Mouse (Mus musculus) liver, postnatal 0 days (tissue): Measurements from ENCODE around the gene Nt5dc3. TPM values are rescaled to one million over a fixed set of nuclear protein-coding genes. Genes with fewer than 3 reads are reported as not detected.

Experiments
- ATAC-seq: fragments of 200-750 bp; cut with Nextera tagmentation; 2 replicates; pipeline ENCODE4 v1.8.0; 2017; ENCODE audit warnings: mild to moderate bottlenecking, moderate library complexity
- DNase-seq: peaks from one replicate; pipeline ENCODE4 v3.0.0-alpha.2; 2016
- H3K27ac ChIP-seq: fragments of 300-500 bp; sonication (generic); 2 replicates; pipeline ENCODE4 v1.5.1; 2014; ENCODE audit warnings: antibody characterized with exemption, moderate library complexity, mild to moderate bottlenecking, low read depth
- H3K27me3 ChIP-seq: fragments of 300-500 bp; sonication (generic); 2 replicates; pipeline ENCODE4 v1.6.1; 2014; ENCODE audit warnings: low read length, control low read depth, mixed read lengths; ENCODE audit not compliant: insufficient read depth
- H3K36me3 ChIP-seq: fragments of 300-500 bp; sonication (generic); replicated peaks from 2 replicates; pipeline ENCODE4 v1.6.1; 2014; ENCODE audit warnings: mild to moderate bottlenecking, control low read depth, low read length, moderate library complexity, mixed read lengths; ENCODE audit not compliant: insufficient read depth
- H3K4me1 ChIP-seq: fragments of 300-500 bp; sonication (generic); 2 replicates; pipeline ENCODE4 v1.6.1; 2014; ENCODE audit warnings: antibody characterized with exemption, mild to moderate bottlenecking, control low read depth; ENCODE audit not compliant: insufficient read depth
- H3K4me2 ChIP-seq: fragments of 300-500 bp; sonication (generic); 2 replicates; pipeline ENCODE4 v1.6.1; 2014; ENCODE audit warnings: low read depth, mild to moderate bottlenecking, low read length, moderate library complexity, mixed read lengths
- H3K4me3 ChIP-seq: fragments of 300-500 bp; sonication (generic); 2 replicates; pipeline ENCODE4 v1.5.1; 2014; ENCODE audit warnings: low read depth, low read length
- H3K9ac ChIP-seq: fragments of 300-500 bp; sonication (generic); replicated peaks from 2 replicates; pipeline ENCODE4 v1.6.1; 2014; ENCODE audit warnings: mild to moderate bottlenecking, moderate library complexity
- H3K9me3 ChIP-seq: fragments of 300-500 bp; sonication (generic); 2 replicates; pipeline ENCODE4 v1.6.1; 2016; ENCODE audit warnings: mild to moderate bottlenecking, control low read depth, low read length, mixed read lengths
- CTCF ChIP-seq: sonication (generic); IDR thresholded peaks from 2 replicates; pipeline ENCODE4 v1.5.1; 2016; ENCODE audit warnings: antibody characterized with exemption, low read depth
- EP300 ChIP-seq: IDR thresholded peaks from 2 replicates; pipeline ENCODE4 v1.6.1; 2016; ENCODE audit warnings: antibody characterized with exemption, low read depth, mild to moderate bottlenecking
- WGBS: fragments of 180-500 bp; shearing (Covaris S2); extraction: QIAGEN DNeasy Blood & Tissue Kit; methylation state at CpG from one replicate; pipeline ENCODE4 v1.1.7; 2014; ENCODE audit not compliant: insufficient replicate concordance; 5-methylcytosine and 5-hydroxymethylcytosine counted together
- polyA plus RNA-seq: library from polyadenylated mRNA; unstranded; fragments of >200 nt; fragmentation: Nextera tagmentation; extraction: Ambion mirVana; gene quantifications from 2 replicates; pipeline ENCODE4 v1.2.1, GENCODE M21; 2015

Nt5dc3 gene
- polyA plus RNA-seq, 1 experiment from 2014 or later: 0.51 TPM

DNA sequence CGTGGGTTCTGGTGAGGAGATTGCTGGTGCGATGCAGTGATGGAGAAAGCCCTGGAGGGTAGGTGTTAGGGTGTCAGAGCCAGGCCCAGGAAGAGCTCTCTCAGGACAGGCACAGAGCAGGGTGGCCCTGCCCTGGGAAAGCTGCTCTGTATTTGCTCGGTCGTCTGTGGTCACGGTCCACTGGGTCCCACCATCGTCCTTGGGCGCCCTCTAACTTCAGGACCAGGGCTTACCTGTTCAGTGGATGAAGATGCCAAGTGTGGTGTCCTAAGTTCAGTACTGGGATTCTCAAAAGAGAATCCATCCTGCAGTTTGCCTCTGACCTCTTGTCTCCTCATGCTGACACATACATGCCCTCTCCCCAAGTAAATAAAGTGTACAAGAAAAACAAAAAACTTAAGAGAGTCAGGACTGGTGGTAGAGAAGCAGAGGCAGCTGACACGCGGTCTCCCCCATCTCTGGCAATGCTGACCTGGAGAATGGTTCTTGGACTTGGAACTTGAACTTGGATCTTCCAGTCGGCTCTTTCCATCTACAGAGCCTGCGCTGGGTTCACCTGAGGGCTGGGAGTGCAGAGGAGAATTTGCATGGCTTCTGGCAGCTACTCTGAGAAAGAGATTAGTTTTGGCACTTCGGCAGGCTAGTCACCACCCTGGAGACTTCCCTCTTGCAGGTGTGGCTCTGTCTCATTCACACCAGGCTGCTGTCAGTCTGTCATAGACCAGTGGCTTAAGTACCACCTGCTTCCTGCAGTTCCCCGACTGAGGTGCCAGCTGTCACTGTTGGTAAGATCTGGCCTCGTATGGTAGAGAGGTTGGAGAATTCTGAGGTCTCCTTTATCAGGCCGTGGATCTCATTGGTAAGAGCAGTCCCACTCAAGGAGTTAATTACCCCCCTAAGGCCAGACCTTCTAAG is 49.7 kb downstream of the Nt5dc3 start:
- Histone ChIP-seq H3K4me2 (no peak overlapping the region), H3K9ac (no peak overlapping the region), H3K27ac (no peak overlapping the region), H3K27me3 (no peaks in the 10 kb centered on the region), H3K4me1 (0 out of 2 replicates have a peak, but pooled peaks cover 3% of the 10 kb centered on the region), H3K4me3 (no peak overlapping the region), H3K36me3 (peaks cover 30% of the 10 kb centered on the region), H3K9me3 (no peaks in the 10 kb centered on the region)
- ATAC-seq (peak; percentile 48; the same call in 1 of the 2 replicates), DNase-seq (peak; percentile 30)
- WGBS: 71% methylated on average over 15 of the region's 15 CpGs
- no peak for TF ChIP-seq EP300
- peak; percentile 38 for TF ChIP-seq CTCF

GRCm38 (mm10) chr10:86829515-86829914 is 50.7 kb downstream of the Nt5dc3 start:
- ATAC-seq (no peak), DNase-seq (no peak)
- Histone ChIP-seq H3K9me3 (no peaks in the 10 kb centered on the region), H3K27me3 (no peaks in the 10 kb centered on the region), H3K4me3 (no peak overlapping the region), H3K36me3 (peaks cover 26% of the 10 kb centered on the region), H3K9ac (no peak overlapping the region), H3K4me2 (no peak overlapping the region), H3K27ac (no peak overlapping the region), H3K4me1 (0 out of 2 replicates have a peak, but pooled peaks cover 3% of the 10 kb centered on the region)
- 84% methylated on average over 2 of the region's 2 CpGs for WGBS
- TF ChIP-seq EP300: no peak
- peak; percentile 47 for TF ChIP-seq CTCF

- no peak overlapping the region for H3K9ac ChIP-seq
- peaks cover 9% of the 10 kb centered on the region for H3K27me3 ChIP-seq
- WGBS: 73% methylated on average over 4 of the region's 4 CpGs
- H3K4me3 ChIP-seq: no peak overlapping the region
- no peaks in the 10 kb centered on the region for H3K4me1 ChIP-seq
- ATAC-seq (no peak), DNase-seq (no peak)
- H3K9me3 ChIP-seq: no peaks in the 10 kb centered on the region
- H3K4me2 ChIP-seq: no peak overlapping the region
- H3K27ac ChIP-seq: no peak overlapping the region
- TF ChIP-seq CTCF (no peak), EP300 (no peak)
- peaks cover 15% of the 10 kb centered on the region; the same call in 1 of the 2 replicates for H3K36me3 ChIP-seq
These were observed 58.0 kb downstream of the Nt5dc3 start for GRCm38 (mm10) chr10:86836784-86837183.

GRCm38 (mm10) chr10:86838827-86839226 is 60.0 kb downstream of the Nt5dc3 start:
- no peak overlapping the region for H3K27ac ChIP-seq
- ATAC-seq: no peak
- H3K4me1 ChIP-seq: no peaks in the 10 kb centered on the region
- TF ChIP-seq CTCF (no peak), EP300 (no peak)
- H3K9ac ChIP-seq: no peak overlapping the region
- 85% methylated on average over 6 of the region's 6 CpGs for WGBS
- H3K4me3 ChIP-seq: no peak overlapping the region
- no peaks in the 10 kb centered on the region for H3K9me3 ChIP-seq
- H3K4me2 ChIP-seq: no peak overlapping the region
- DNase-seq: no peak
- H3K36me3 ChIP-seq: peaks cover 11% of the 10 kb centered on the region; the same call in 1 of the 2 replicates
- H3K27me3 ChIP-seq: peaks cover 14% of the 10 kb centered on the region

GRCm38 (mm10) chr10:86842659-86843058 is 63.9 kb downstream of the Nt5dc3 start:
- Histone ChIP-seq H3K36me3 (peaks cover 2% of the 10 kb centered on the region; the same call in 1 of the 2 replicates), H3K27me3 (peaks cover 11% of the 10 kb centered on the region), H3K4me2 (no peak overlapping the region), H3K4me1 (peaks cover 5% of the 10 kb centered on the region), H3K4me3 (no peak overlapping the region), H3K9ac (no peak overlapping the region), H3K9me3 (no peaks in the 10 kb centered on the region), H3K27ac (no peak overlapping the region)
- TF ChIP-seq CTCF (no peak), EP300 (no peak)
- DNase-seq: no peak
- no peak for ATAC-seq
- WGBS: 79% methylated on average over 5 of the region's 5 CpGs

GRCm38 (mm10) chr10:86846926-86847467 is 68.2 kb downstream of the Nt5dc3 start:
- 60% methylated on average over 9 of the region's 9 CpGs for WGBS
- Histone ChIP-seq H3K4me3 (no peak overlapping the region), H3K4me2 (no peak overlapping the region), H3K27me3 (peaks cover 18% of the 10 kb centered on the region), H3K9ac (no peak overlapping the region), H3K27ac (no peak overlapping the region), H3K36me3 (0 out of 2 replicates have a peak, but pooled peaks cover 3% of the 10 kb centered on the region), H3K4me1 (peaks cover 5% of the 10 kb centered on the region), H3K9me3 (no peaks in the 10 kb centered on the region)
- no peak for TF ChIP-seq EP300
- no peak for TF ChIP-seq CTCF
- DNase-seq (peak; percentile 46), ATAC-seq (peak; percentile 82)
